Mouse (Mus musculus) MEL (cell line): ENCODE measurements around the gene Thbs3. TPM values are rescaled to one million over a fixed set of nuclear protein-coding genes. Genes with fewer than 3 reads are reported as not detected.

Experiments
- DNase-seq: peaks from one replicate; pipeline ENCODE4 v3.0.0; 2011; ENCODE audit warnings: low read depth, low spot score
- H3K27ac ChIP-seq: 2 replicates; pipeline ENCODE4 v1.5.1; 2012; ENCODE audit warnings: low read depth, mild to moderate bottlenecking, control low read depth, low read length, moderate library complexity; ENCODE audit not compliant: control insufficient read depth
- H3K27me3 ChIP-seq, 2 experiments: fragments of 150-350 bp in 1 of 2; sonication (generic) in 1 of 2; 2 replicates each; pipeline ENCODE4 v1.6.1; 2012; ENCODE audit warnings: low read length in 2 of 2, mild to moderate bottlenecking in 2 of 2, improper control_type of control experiment in 1 of 2, moderate library complexity in 1 of 2; ENCODE audit not compliant: insufficient read depth in 2 of 2, control insufficient read depth in 1 of 2
- H3K36me3 ChIP-seq, 2 experiments: 2 replicates each; pipeline ENCODE4 v1.6.1; 2012 to 2014; ENCODE audit warnings: low read length in 2 of 2, improper control_type of control experiment in 1 of 2, inconsistent platforms in 1 of 2, mild to moderate bottlenecking in 1 of 2; ENCODE audit not compliant: insufficient read depth in 2 of 2, control insufficient read depth in 1 of 2
- H3K4me1 ChIP-seq, 2 experiments: fragments of 150-350 bp in 1 of 2; sonication (generic) in 1 of 2; 2 replicates each; pipeline ENCODE4 v1.6.1; 2012; ENCODE audit warnings: low read length in 2 of 2, improper control_type of control experiment in 1 of 2, mild to moderate bottlenecking in 1 of 2; ENCODE audit not compliant: insufficient read depth in 2 of 2, control insufficient read depth in 1 of 2
- H3K4me3 ChIP-seq, 2 experiments: fragments of 150-350 bp in 1 of 2; sonication (generic) in 1 of 2; 2 replicates each; pipeline ENCODE4 v1.5.1; 2012; ENCODE audit warnings: low read depth in 2 of 2, low read length in 2 of 2, mild to moderate bottlenecking in 2 of 2, moderate library complexity in 2 of 2, control low read depth in 1 of 2, improper control_type of control experiment in 1 of 2; ENCODE audit not compliant: control insufficient read depth in 1 of 2, insufficient read depth in 1 of 2
- H3K79me2 ChIP-seq: 2 replicates; pipeline ENCODE4 v1.6.1; 2012; ENCODE audit warnings: mild to moderate bottlenecking, low read length, moderate library complexity; ENCODE audit not compliant: control insufficient read depth, poor library complexity, insufficient read depth
- H3K9ac ChIP-seq: 2 replicates; pipeline ENCODE4 v1.6.1; 2012; ENCODE audit warnings: low read depth, mild to moderate bottlenecking, control low read depth, low read length, moderate library complexity; ENCODE audit not compliant: control insufficient read depth, poor library complexity, severe bottlenecking
- H3K9me3 ChIP-seq: fragments of 150-350 bp; sonication (generic); replicated peaks from 2 replicates; pipeline ENCODE4 v1.6.1; 2012; ENCODE audit warnings: mild to moderate bottlenecking, low read length, improper control_type of control experiment, moderate library complexity; ENCODE audit not compliant: insufficient read depth
- BHLHE40 ChIP-seq: IDR thresholded peaks from 2 replicates; pipeline ENCODE4 v1.6.1; 2012; ENCODE audit warnings: low read depth, mild to moderate bottlenecking, inconsistent platforms, low read length, improper control_type of control experiment, borderline replicate concordance
- CHD2 ChIP-seq: IDR thresholded peaks from 2 replicates; pipeline ENCODE4 v1.6.1; 2011; ENCODE audit warnings: low read length, improper control_type of control experiment
- CTCF ChIP-seq, 3 experiments: IDR thresholded peaks in 2 of 3; conservative IDR thresholded peaks in 1 of 3; 2 replicates each; pipeline ENCODE4 v1.5.1; 2011 to 2012; ENCODE audit warnings: low read length in 3 of 3, low read depth in 2 of 3, mild to moderate bottlenecking in 2 of 3, improper control_type of control experiment in 1 of 3, inconsistent platforms in 1 of 3, mixed read lengths in 1 of 3, moderate library complexity in 1 of 3; ENCODE audit not compliant: control insufficient read depth in 1 of 3, insufficient read depth in 1 of 3, poor library complexity in 1 of 3, severe bottlenecking in 1 of 3
- E2F4 ChIP-seq: IDR thresholded peaks from 2 replicates; pipeline ENCODE4 v1.6.1; 2011; ENCODE audit warnings: low read depth, low read length, improper control_type of control experiment, borderline replicate concordance
- EP300 ChIP-seq, 2 experiments: IDR thresholded peaks; 2 replicates each; pipeline ENCODE4 v1.6.1; 2011; ENCODE audit warnings: improper control_type of control experiment in 2 of 2, low read length in 2 of 2, low read depth in 1 of 2, mild to moderate bottlenecking in 1 of 2
- ETS1 ChIP-seq: IDR thresholded peaks from 2 replicates; pipeline ENCODE4 v1.6.1; 2012; ENCODE audit warnings: low read depth, mild to moderate bottlenecking, inconsistent platforms, low read length, improper control_type of control experiment, moderate library complexity
- GABPA ChIP-seq: IDR thresholded peaks from 2 replicates; pipeline ENCODE4 v1.6.1; 2012; ENCODE audit warnings: low read depth, mild to moderate bottlenecking, inconsistent platforms, low read length, improper control_type of control experiment, moderate library complexity
- GATA1 ChIP-seq: IDR thresholded peaks from 2 replicates; pipeline ENCODE4 v1.6.1; 2011; ENCODE audit warnings: low read depth, low read length, improper control_type of control experiment
- HCFC1 ChIP-seq: IDR thresholded peaks from 2 replicates; pipeline ENCODE4 v1.6.1; 2012; ENCODE audit warnings: low read depth, mild to moderate bottlenecking, inconsistent platforms, low read length, improper control_type of control experiment, moderate library complexity
- JUND ChIP-seq: IDR thresholded peaks from 2 replicates; pipeline ENCODE4 v1.6.1; 2011; ENCODE audit warnings: low read depth, mild to moderate bottlenecking, improper control_type of control experiment, low read length
- KAT2A ChIP-seq: conservative IDR thresholded peaks from 2 replicates; pipeline ENCODE4 v1.6.1; 2012; ENCODE audit warnings: low read depth, low read length, improper control_type of control experiment, inconsistent platforms
- MAFK ChIP-seq: IDR thresholded peaks from 2 replicates; pipeline ENCODE4 v1.6.1; 2011; ENCODE audit warnings: low read depth, mild to moderate bottlenecking, low read length, improper control_type of control experiment, borderline replicate concordance
- MAX ChIP-seq: IDR thresholded peaks from 2 replicates; pipeline ENCODE4 v1.6.1; 2011; ENCODE audit warnings: low read length, improper control_type of control experiment
- MAZ ChIP-seq: IDR thresholded peaks from 2 replicates; pipeline ENCODE4 v1.6.1; 2012; ENCODE audit warnings: low read depth, mild to moderate bottlenecking, inconsistent platforms, low read length, improper control_type of control experiment
- MEF2A ChIP-seq: IDR thresholded peaks from 2 replicates; pipeline ENCODE4 v1.6.1; 2014; ENCODE audit warnings: low read depth, mild to moderate bottlenecking, inconsistent platforms, low read length, improper control_type of control experiment; ENCODE audit not compliant: poor library complexity, insufficient replicate concordance, severe bottlenecking; ENCODE audit errors: extremely low read depth
- MXI1 ChIP-seq: IDR thresholded peaks from 2 replicates; pipeline ENCODE4 v1.6.1; 2011; ENCODE audit warnings: mild to moderate bottlenecking, low read depth, low read length, improper control_type of control experiment
- MYB ChIP-seq: IDR thresholded peaks from 2 replicates; pipeline ENCODE4 v1.6.1; 2011; ENCODE audit warnings: mild to moderate bottlenecking, low read depth, low read length, improper control_type of control experiment
- MYC ChIP-seq: IDR thresholded peaks from 2 replicates; pipeline ENCODE4 v1.6.1; 2011; ENCODE audit warnings: low read depth, mild to moderate bottlenecking, low read length, improper control_type of control experiment, moderate library complexity
- NELFE ChIP-seq: IDR thresholded peaks from 2 replicates; pipeline ENCODE4 v1.6.1; 2011; ENCODE audit warnings: low read depth, low read length, improper control_type of control experiment
- NRF1 ChIP-seq: IDR thresholded peaks from 2 replicates; pipeline ENCODE4 v1.6.1; 2014; ENCODE audit warnings: low read depth, mild to moderate bottlenecking, inconsistent platforms, low read length, improper control_type of control experiment, moderate library complexity; ENCODE audit not compliant: poor library complexity, insufficient read depth, severe bottlenecking
- POLR2A ChIP-seq, 2 experiments: IDR thresholded peaks; 2 replicates each; pipeline ENCODE4 v1.6.1; 2011 to 2012; ENCODE audit warnings: low read length in 2 of 2, mild to moderate bottlenecking in 2 of 2, control low read depth in 1 of 2, improper control_type of control experiment in 1 of 2, low read depth in 1 of 2, moderate library complexity in 1 of 2; ENCODE audit not compliant: control insufficient read depth in 1 of 2, insufficient read depth in 1 of 2, poor library complexity in 1 of 2
- POLR2AphosphoS2 ChIP-seq: IDR thresholded peaks from 2 replicates; pipeline ENCODE4 v1.6.1; 2011; ENCODE audit warnings: low read length, improper control_type of control experiment
- POLR2AphosphoS5 ChIP-seq: IDR thresholded peaks from 2 replicates; pipeline ENCODE4 v1.6.1; 2012; ENCODE audit warnings: low read depth, borderline replicate concordance, mild to moderate bottlenecking, inconsistent platforms, low read length, moderate library complexity, mixed read lengths
- RAD21 ChIP-seq: IDR thresholded peaks from 2 replicates; pipeline ENCODE4 v1.6.1; 2011; ENCODE audit warnings: mild to moderate bottlenecking, low read depth, low read length, improper control_type of control experiment
- RCOR1 ChIP-seq: IDR thresholded peaks from 2 replicates; pipeline ENCODE4 v1.6.1; 2012; ENCODE audit warnings: low read depth, mild to moderate bottlenecking, inconsistent platforms, low read length, improper control_type of control experiment
- SIN3A ChIP-seq: IDR thresholded peaks from 2 replicates; pipeline ENCODE4 v1.6.1; 2012; ENCODE audit warnings: low read length, improper control_type of control experiment, inconsistent platforms
- SMC3 ChIP-seq: IDR thresholded peaks from 2 replicates; pipeline ENCODE4 v1.6.1; 2011; ENCODE audit warnings: low read depth, low read length, improper control_type of control experiment
- TAL1 ChIP-seq: IDR thresholded peaks from 2 replicates; pipeline ENCODE4 v1.6.1; 2012; ENCODE audit warnings: mild to moderate bottlenecking, inconsistent platforms, low read length, moderate library complexity, mixed read lengths
- TBP ChIP-seq: IDR thresholded peaks from 2 replicates; pipeline ENCODE4 v1.8.0; 2011; ENCODE audit warnings: low read depth, low read length, improper control_type of control experiment
- UBTF ChIP-seq: IDR thresholded peaks from 2 replicates; pipeline ENCODE4 v1.6.1; 2012; ENCODE audit warnings: low read depth, mild to moderate bottlenecking, inconsistent platforms, low read length, improper control_type of control experiment, moderate library complexity, borderline replicate concordance; ENCODE audit not compliant: insufficient read depth
- USF1 ChIP-seq: IDR thresholded peaks from 2 replicates; pipeline ENCODE4 v1.6.1; 2014; ENCODE audit warnings: low read depth, mild to moderate bottlenecking, inconsistent platforms, low read length, improper control_type of control experiment, moderate library complexity
- USF2 ChIP-seq, 2 experiments: IDR thresholded peaks; 2 replicates each; pipeline ENCODE4 v1.6.1; 2011 to 2012; ENCODE audit warnings: improper control_type of control experiment in 2 of 2, low read length in 2 of 2, borderline replicate concordance in 1 of 2, inconsistent platforms in 1 of 2, low read depth in 1 of 2, mild to moderate bottlenecking in 1 of 2; ENCODE audit not compliant: insufficient read depth in 1 of 2
- ZC3H11A ChIP-seq: IDR thresholded peaks from 2 replicates; pipeline ENCODE4 v1.6.1; 2012; ENCODE audit warnings: low read depth, mild to moderate bottlenecking, inconsistent platforms, low read length, improper control_type of control experiment
- ZKSCAN1 ChIP-seq: IDR thresholded peaks from 2 replicates; pipeline ENCODE4 v1.6.1; 2012; ENCODE audit warnings: low read depth, mild to moderate bottlenecking, inconsistent platforms, low read length, improper control_type of control experiment, moderate library complexity
- ZMIZ1 ChIP-seq: IDR thresholded peaks from 2 replicates; pipeline ENCODE4 v1.6.1; 2012; ENCODE audit warnings: low read depth, mild to moderate bottlenecking, inconsistent platforms, low read length, improper control_type of control experiment, moderate library complexity
- ZNF384 ChIP-seq: IDR thresholded peaks from 2 replicates; pipeline ENCODE4 v1.6.1; 2012; ENCODE audit warnings: low read depth, mild to moderate bottlenecking, inconsistent platforms, low read length, improper control_type of control experiment
- polyA plus RNA-seq, 2 experiments: library from polyadenylated mRNA; stranded (reverse) in 1 of 2; unstranded in 1 of 2; fragments of >175 nt in 1 of 2; fragments of >200 nt in 1 of 2; gene quantifications; 2 replicates each; pipeline versions ENCODE4 v1.2.1 to v1.2.4; 2012; ENCODE audit warnings: low replicate concordance in 2 of 2, low read depth in 1 of 2; ENCODE audit not compliant: insufficient read length in 2 of 2, insufficient read depth in 1 of 2, missing spikeins in 1 of 2
- total RNA-seq: library from RNA; depleted of rRNA; stranded (reverse); fragments of 300-350 nt; gene quantifications from 2 replicates; pipeline ENCODE4 v1.2.3, GENCODE M21; 2012

The Thbs3 gene
- total and polyA plus RNA-seq, 3 experiments = 1.8 to 4.9 TPM; not detected in 1

- Histone ChIP-seq H3K4me3 (peak overlapping the region in 1 of 2 experiments; percentile 22; a peak in 1 of 4 replicates), H3K9ac (peak overlapping the region; percentile 27), H3K27ac (peak overlapping the region; percentile 91), H3K27me3 (no peaks in the 10 kb centered on the region), H3K79me2 (no peaks in the 10 kb centered on the region; the same call in 1 of the 2 replicates), H3K36me3 (peaks cover 0 to 53% of the 10 kb centered on the region in 2 experiments; a peak in 2 of 4 replicates), H3K4me1 (peaks cover 36 to 60% of the 10 kb centered on the region in 2 experiments), H3K9me3 (no peaks in the 10 kb centered on the region)
- peak; percentile 97 for DNase-seq
- TF ChIP-seq GABPA = no peak
- TF ChIP-seq CHD2 = no peak; the same call in 1 of the 2 replicates
- peak; percentile 87 for TF ChIP-seq MYB
- TF ChIP-seq MAX = peak; percentile 84
- no peak; the same call in 1 of the 2 replicates for TF ChIP-seq ZMIZ1
- peak; percentile 92 for TF ChIP-seq SIN3A
- TF ChIP-seq RCOR1 = peak; percentile 65; the same call in 1 of the 2 replicates
- TF ChIP-seq UBTF = no peak
- TF ChIP-seq MAFK = peak; percentile 70; the same call in 1 of the 2 replicates
- TF ChIP-seq BHLHE40 = peak; percentile 53; the same call in 1 of the 2 replicates
- no peak for TF ChIP-seq NRF1
- TF ChIP-seq ZC3H11A = no peak
- TF ChIP-seq ETS1 = peak; percentile 93
- TF ChIP-seq EP300 (IDR thresholded peaks at IDR 0.05; ENCODE audit: low read depth in 1 of 2, low read length in 2 of 2) = peak; percentile 99
- no peak for TF ChIP-seq SMC3
- no peak for TF ChIP-seq POLR2AphosphoS5
- peak; percentile 85; the same call in 1 of the 2 replicates for TF ChIP-seq JUND
- TF ChIP-seq HCFC1 = no peak
- TF ChIP-seq NELFE = peak; percentile 54
- TF ChIP-seq TAL1 = peak; percentile 93
- no peak for TF ChIP-seq MAZ
- TF ChIP-seq GATA1 = peak; percentile 97
- peak; percentile 61; the same call in 1 of the 2 replicates for TF ChIP-seq TBP
- TF ChIP-seq POLR2AphosphoS2 = 0 out of 2 replicates have a peak, but pooled peaks have one; percentile 51
- TF ChIP-seq RAD21 = no peak
- TF ChIP-seq POLR2A (IDR thresholded peaks at IDR 0.05; ENCODE audit: control insufficient read depth in 1 of 2, insufficient read depth in 1 of 2, low read depth in 1 of 2, low read length in 2 of 2, poor library complexity in 1 of 2) = peak in 1 of 2 experiments; percentile 52; a peak in 1 of 4 replicates
- TF ChIP-seq ZKSCAN1 = peak; percentile 41; the same call in 1 of the 2 replicates
- TF ChIP-seq KAT2A = 0 out of 2 replicates have a peak, but pooled peaks have one; percentile 21
- TF ChIP-seq USF2 (IDR thresholded peaks at IDR 0.05; ENCODE audit: borderline replicate concordance in 1 of 2, insufficient read depth in 1 of 2, low read depth in 1 of 2, low read length in 2 of 2) = no peak
- TF ChIP-seq MYC = peak; percentile 82; the same call in 1 of the 2 replicates
- peak; percentile 36; the same call in 1 of the 2 replicates for TF ChIP-seq ZNF384
- peak; percentile 60; the same call in 1 of the 2 replicates for TF ChIP-seq MEF2A
- no peak; the same call in 1 of the 2 replicates for TF ChIP-seq USF1
- TF ChIP-seq MXI1 = peak; percentile 81
- no peak for TF ChIP-seq CTCF (IDR thresholded peaks at IDR 0.05 in 2 of 3, conservative IDR thresholded peaks at IDR 0.05 in 1 of 3; ENCODE audit: control insufficient read depth in 1 of 3, insufficient read depth in 1 of 3, low read depth in 2 of 3, low read length in 3 of 3, poor library complexity in 1 of 3, severe bottlenecking in 1 of 3)
- peak; percentile 73; the same call in 1 of the 2 replicates for TF ChIP-seq E2F4
Observed at GRCm38 (mm10) chr3:89190436-89190835, 24.5 kb upstream of the Thbs3 start.
